Mouse (Mus musculus) liver, embryonic 12.5 days (tissue): ENCODE data around the gene Cdh8. TPM values are rescaled to one million over a fixed set of nuclear protein-coding genes. Genes with fewer than 3 reads are reported as not detected.

ENCODE experiments used
- ATAC-seq: fragments of 200-750 bp; cut with Nextera tagmentation; 2 replicates; pipeline ENCODE4 v1.8.0; 2017; ENCODE audit warnings: moderate number of reproducible peaks, mild to moderate bottlenecking, moderate library complexity
- H3K27ac ChIP-seq: fragments of 300-500 bp; sonication (generic); 2 replicates; pipeline ENCODE4 v1.5.1; 2016; ENCODE audit warnings: mild to moderate bottlenecking
- H3K27me3 ChIP-seq: fragments of 300-500 bp; sonication (generic); replicated peaks from 2 replicates; pipeline ENCODE4 v1.6.1; 2016; ENCODE audit warnings: mild to moderate bottlenecking, moderate library complexity
- H3K36me3 ChIP-seq: fragments of 300-500 bp; sonication (generic); 2 replicates; pipeline ENCODE4 v1.6.1; 2016; ENCODE audit warnings: mild to moderate bottlenecking, moderate library complexity
- H3K4me1 ChIP-seq: fragments of 300-500 bp; sonication (generic); 2 replicates; pipeline ENCODE4 v1.6.1; 2016
- H3K4me2 ChIP-seq: fragments of 300-500 bp; sonication (generic); 2 replicates; pipeline ENCODE4 v1.6.1; 2016; ENCODE audit warnings: mild to moderate bottlenecking, moderate library complexity
- H3K4me3 ChIP-seq: fragments of 300-500 bp; sonication (generic); 2 replicates; pipeline ENCODE4 v1.5.1; 2016; ENCODE audit warnings: mild to moderate bottlenecking, moderate library complexity
- H3K9ac ChIP-seq: fragments of 300-500 bp; sonication (generic); 2 replicates; pipeline ENCODE4 v1.6.1; 2016; ENCODE audit warnings: mild to moderate bottlenecking, moderate library complexity
- H3K9me3 ChIP-seq: fragments of 300-500 bp; sonication (generic); replicated peaks from 2 replicates; pipeline ENCODE4 v1.6.1; 2016; ENCODE audit warnings: mild to moderate bottlenecking, moderate library complexity
- WGBS: fragments of 180-500 bp; shearing (Covaris S2); methylation state at CpG from one replicate; pipeline ENCODE4 v1.1.7; 2016; ENCODE audit not compliant: insufficient replicate concordance; 5-methylcytosine and 5-hydroxymethylcytosine counted together
- polyA plus RNA-seq: library from polyadenylated mRNA; unstranded; fragments of >200 nt; fragmentation: Nextera tagmentation; extraction: Ambion mirVana; gene quantifications from 2 replicates; pipeline ENCODE4 v1.2.1, GENCODE M21; 2016

The Cdh8 gene
- polyA plus RNA-seq, 1 experiment from 2014 or later: 0.13 TPM

DNA sequence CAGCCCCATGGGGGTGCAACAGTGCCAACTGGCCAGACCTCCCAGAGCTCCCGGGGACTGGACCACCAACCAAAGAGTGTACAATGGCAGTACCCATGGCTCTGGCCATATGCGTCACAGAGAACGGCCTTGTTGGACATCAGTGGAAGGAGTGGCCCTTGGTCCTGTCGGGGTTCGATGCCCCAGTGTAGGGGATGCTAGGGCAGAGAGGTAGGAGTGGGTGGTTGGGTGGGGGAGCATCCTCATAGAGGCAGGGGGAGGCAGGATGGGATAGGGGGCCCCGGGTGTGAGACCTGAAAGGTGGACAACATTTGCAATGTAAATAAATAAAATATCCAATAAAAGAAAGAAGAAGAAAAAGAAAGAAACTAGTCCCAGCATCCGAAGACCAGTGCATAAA, 47.8 kb downstream of the Cdh8 start:
- no peak overlapping the region for H3K27ac ChIP-seq
- no peaks in the 10 kb centered on the region for H3K4me1 ChIP-seq
- no peaks in the 10 kb centered on the region; the same call in 1 of the 2 replicates for H3K9me3 ChIP-seq
- 72% methylated on average over 7 of the region's 7 CpGs for WGBS
- no peak overlapping the region for H3K4me2 ChIP-seq
- no peak overlapping the region for H3K4me3 ChIP-seq
- H3K27me3 ChIP-seq: no peaks in the 10 kb centered on the region
- no peak for ATAC-seq
- no peak overlapping the region for H3K9ac ChIP-seq
- no peaks in the 10 kb centered on the region for H3K36me3 ChIP-seq

DNA sequence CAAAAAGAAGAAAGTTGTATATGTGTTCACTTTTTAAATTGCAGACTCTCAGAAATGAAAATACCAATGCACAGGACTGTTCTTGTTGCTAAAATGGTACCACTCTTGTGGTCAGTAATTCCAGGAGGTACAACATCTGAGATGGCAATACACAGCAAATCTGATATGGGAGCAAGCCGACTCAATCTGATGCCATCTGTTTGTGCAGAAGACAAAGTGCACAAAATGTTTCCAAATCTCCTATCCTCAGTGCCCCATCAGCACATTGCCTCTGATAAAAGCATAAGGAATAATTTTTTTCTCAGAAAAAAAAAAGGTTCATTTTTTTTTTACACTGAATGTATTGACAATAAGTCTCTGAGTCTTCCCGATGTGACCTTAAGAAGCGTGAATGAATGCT, 62.3 kb downstream of the Cdh8 start:
- Histone ChIP-seq H3K27me3 (no peaks in the 10 kb centered on the region), H3K36me3 (no peaks in the 10 kb centered on the region), H3K4me1 (no peaks in the 10 kb centered on the region), H3K9me3 (no peaks in the 10 kb centered on the region), H3K9ac (no peak overlapping the region), H3K27ac (no peak overlapping the region), H3K4me3 (no peak overlapping the region), H3K4me2 (no peak overlapping the region)
- ATAC-seq: no peak
- 72% methylated on average over 3 of the region's 3 CpGs for WGBS

DNA sequence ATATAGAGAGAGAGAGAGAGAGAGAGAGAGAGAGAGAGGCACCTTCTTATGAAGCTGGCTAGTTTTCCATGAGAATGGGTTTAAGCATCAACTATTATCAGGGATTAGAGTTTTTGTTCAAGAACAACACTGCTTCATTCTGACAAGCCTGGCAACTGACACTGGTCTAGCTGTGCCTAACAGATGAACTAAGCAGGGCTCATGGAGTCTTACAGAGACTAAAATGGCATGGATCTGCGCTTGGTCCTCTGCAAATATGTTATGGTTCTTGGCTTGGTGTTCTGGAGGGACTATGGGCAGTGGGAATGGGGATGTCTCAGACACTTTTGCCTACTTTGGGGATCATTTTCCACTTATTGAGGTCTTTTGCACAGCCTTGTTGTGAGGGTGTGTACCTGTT, 63.0 kb downstream of the Cdh8 start:
- Histone ChIP-seq H3K4me1 (no peaks in the 10 kb centered on the region), H3K36me3 (no peaks in the 10 kb centered on the region)
- WGBS: 62% methylated on average over 1 of the region's 1 CpGs

DNA sequence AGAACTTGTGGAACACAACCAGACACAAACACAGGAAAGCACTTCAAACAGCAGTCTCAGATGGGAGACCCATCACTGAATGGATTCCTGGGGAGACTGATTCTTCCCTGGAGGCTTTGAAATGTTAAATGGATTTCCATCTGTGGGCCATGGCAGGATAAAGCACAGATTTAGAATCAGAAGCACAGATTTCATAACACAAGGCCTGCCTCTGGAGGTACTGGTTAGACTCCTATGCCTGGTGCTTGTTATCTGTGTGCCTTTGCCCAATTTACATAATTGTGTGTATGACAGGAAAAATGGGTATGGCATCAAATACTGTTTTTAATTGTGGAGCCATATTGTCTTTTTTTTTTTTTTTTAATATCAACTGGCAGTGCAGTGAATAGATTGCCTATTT, 66.8 kb downstream of the Cdh8 start:
- no peaks in the 10 kb centered on the region for H3K36me3 ChIP-seq
- H3K9ac ChIP-seq: no peak overlapping the region
- no peak overlapping the region for H3K27ac ChIP-seq
- no peaks in the 10 kb centered on the region for H3K9me3 ChIP-seq
- H3K4me1 ChIP-seq: no peaks in the 10 kb centered on the region
- no peaks in the 10 kb centered on the region for H3K27me3 ChIP-seq
- H3K4me2 ChIP-seq: no peak overlapping the region
- ATAC-seq: no peak
- H3K4me3 ChIP-seq: no peak overlapping the region

More for the DNA sequence above, 63.0 kb downstream of the Cdh8 start:
- H3K9me3 ChIP-seq: no peaks in the 10 kb centered on the region
- H3K27ac ChIP-seq: no peak overlapping the region
- no peak overlapping the region for H3K4me2 ChIP-seq
- H3K27me3 ChIP-seq: no peaks in the 10 kb centered on the region
- H3K9ac ChIP-seq: no peak overlapping the region
- H3K4me3 ChIP-seq: no peak overlapping the region
- no peak for ATAC-seq

DNA sequence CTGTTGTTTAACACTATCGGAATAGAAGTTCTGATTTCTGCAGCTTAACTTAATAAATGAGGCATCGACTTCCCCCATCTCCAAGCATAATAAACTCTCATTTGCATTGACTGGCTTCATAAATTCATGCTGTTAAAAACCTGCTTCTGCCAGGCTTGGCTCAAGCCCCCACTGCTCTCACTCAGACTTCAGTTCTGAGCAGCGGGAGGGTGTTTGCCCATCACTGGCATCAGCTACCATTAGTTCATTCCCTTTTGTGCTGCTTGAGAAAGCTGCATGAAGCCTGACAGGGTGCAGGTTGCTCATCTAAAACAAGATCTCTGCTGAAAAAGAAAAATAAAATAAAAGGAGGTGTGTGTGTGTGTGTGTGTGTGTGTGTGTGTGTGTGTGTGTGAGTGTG, 67.7 kb downstream of the Cdh8 start:
- Histone ChIP-seq H3K9me3 (no peaks in the 10 kb centered on the region), H3K36me3 (no peaks in the 10 kb centered on the region), H3K4me1 (no peaks in the 10 kb centered on the region), H3K27ac (no peak overlapping the region), H3K27me3 (no peaks in the 10 kb centered on the region), H3K4me2 (no peak overlapping the region), H3K9ac (no peak overlapping the region), H3K4me3 (no peak overlapping the region)
- ATAC-seq: no peak
- 67% methylated on average over 3 of the region's 3 CpGs for WGBS

DNA sequence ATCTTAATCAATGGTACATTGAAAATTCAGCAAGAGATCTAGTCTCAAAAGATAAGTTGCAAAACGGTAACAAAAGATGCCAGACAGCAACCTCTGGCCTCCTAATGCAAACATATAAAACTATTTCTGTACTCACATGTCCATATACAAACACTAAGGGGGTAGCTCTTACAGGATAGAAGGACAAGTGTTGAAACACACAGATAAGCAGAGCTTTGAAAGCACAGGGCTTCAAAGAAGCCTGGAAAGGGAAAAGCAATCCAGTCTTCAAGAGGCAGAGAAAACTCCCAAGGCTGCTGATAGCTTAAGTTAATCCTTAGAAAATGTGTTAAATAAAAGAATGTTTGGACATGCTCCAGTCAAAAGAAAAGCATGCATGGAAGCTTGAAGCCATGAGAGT, 77.0 kb downstream of the Cdh8 start:
- WGBS: 28% methylated on average over 1 of the region's 1 CpGs
- Histone ChIP-seq H3K27ac (no peak overlapping the region), H3K4me1 (no peaks in the 10 kb centered on the region), H3K4me2 (no peak overlapping the region), H3K27me3 (no peaks in the 10 kb centered on the region), H3K9ac (no peak overlapping the region), H3K9me3 (no peaks in the 10 kb centered on the region), H3K36me3 (no peaks in the 10 kb centered on the region), H3K4me3 (no peak overlapping the region)
- ATAC-seq: no peak

DNA sequence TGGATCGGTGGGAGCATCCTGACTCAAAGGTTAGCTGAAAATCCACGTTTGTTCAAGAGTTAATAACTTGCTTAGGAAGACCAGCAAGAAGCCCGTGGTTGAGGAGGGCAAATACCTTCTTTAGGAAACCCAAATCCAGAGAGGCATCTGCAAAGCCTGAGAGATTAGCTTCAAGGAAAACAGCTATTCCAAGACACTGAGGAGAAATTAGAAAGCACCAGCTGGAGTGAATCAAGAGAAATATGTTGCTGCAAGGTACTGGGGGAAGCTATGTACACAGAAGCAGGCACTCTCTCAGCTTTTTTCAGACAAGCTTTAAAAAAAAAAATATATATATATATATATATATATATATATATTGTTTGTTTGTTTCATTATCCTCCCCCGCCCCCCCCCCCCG, 88.7 kb downstream of the Cdh8 start:
- Histone ChIP-seq H3K9me3 (no peaks in the 10 kb centered on the region), H3K4me3 (no peak overlapping the region), H3K4me2 (no peak overlapping the region), H3K27me3 (no peaks in the 10 kb centered on the region), H3K36me3 (no peaks in the 10 kb centered on the region), H3K9ac (no peak overlapping the region), H3K27ac (no peak overlapping the region), H3K4me1 (no peaks in the 10 kb centered on the region)
- ATAC-seq: no peak
- WGBS: 48% methylated on average over 5 of the region's 5 CpGs

DNA sequence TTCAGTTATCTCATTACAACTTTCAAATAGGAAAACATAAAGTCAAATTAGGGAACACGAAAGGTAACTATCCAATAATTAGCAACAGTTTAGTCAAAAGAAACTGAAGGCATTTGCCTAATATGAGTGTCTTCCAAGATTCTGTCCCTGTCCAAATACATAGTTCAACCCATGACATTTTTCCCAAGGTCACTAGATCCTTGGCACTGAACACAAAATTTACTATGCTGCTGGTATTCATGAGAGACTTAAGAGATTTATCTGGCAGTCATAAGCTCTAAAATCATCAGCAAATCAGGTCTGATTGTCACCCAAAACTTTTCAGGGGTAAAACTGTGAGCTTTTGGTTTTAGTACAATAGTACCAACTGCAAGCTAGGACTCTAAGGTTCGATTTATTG, 101.7 kb downstream of the Cdh8 start:
- ATAC-seq: no peak
- no peak overlapping the region for H3K9ac ChIP-seq
- WGBS: 56% methylated on average over 2 of the region's 2 CpGs
- H3K4me1 ChIP-seq: no peaks in the 10 kb centered on the region
- H3K27ac ChIP-seq: no peak overlapping the region
- H3K4me3 ChIP-seq: no peak overlapping the region
- H3K4me2 ChIP-seq: no peak overlapping the region
- H3K9me3 ChIP-seq: no peaks in the 10 kb centered on the region
- no peaks in the 10 kb centered on the region for H3K27me3 ChIP-seq
- H3K36me3 ChIP-seq: no peaks in the 10 kb centered on the region

DNA sequence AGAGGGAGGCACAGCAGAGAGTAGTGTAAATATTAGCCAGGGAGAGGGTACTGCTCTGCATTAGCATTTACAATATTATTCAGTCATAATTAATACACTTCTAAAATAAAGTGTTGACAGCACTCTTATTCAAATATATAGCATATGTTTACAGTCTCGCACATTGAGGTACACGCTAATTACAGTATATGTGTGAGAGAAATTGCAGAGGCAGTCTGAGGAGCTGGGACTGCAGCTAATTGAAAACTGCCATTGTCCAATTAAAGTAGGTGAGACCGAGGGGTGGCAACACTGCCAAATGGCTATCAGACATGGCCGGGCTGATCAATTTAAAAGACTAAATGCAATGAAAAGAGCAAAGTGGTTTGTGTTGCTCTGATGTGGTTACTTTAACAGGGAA, 112.1 kb downstream of the Cdh8 start:
- no peak overlapping the region for H3K27ac ChIP-seq
- H3K9ac ChIP-seq: no peak overlapping the region
- H3K4me2 ChIP-seq: no peak overlapping the region
- H3K27me3 ChIP-seq: no peaks in the 10 kb centered on the region
- WGBS: 75% methylated on average over 4 of the region's 4 CpGs
- no peak overlapping the region for H3K4me3 ChIP-seq
- no peaks in the 10 kb centered on the region for H3K36me3 ChIP-seq
- H3K9me3 ChIP-seq: no peaks in the 10 kb centered on the region
- H3K4me1 ChIP-seq: no peaks in the 10 kb centered on the region
- no peak for ATAC-seq

DNA sequence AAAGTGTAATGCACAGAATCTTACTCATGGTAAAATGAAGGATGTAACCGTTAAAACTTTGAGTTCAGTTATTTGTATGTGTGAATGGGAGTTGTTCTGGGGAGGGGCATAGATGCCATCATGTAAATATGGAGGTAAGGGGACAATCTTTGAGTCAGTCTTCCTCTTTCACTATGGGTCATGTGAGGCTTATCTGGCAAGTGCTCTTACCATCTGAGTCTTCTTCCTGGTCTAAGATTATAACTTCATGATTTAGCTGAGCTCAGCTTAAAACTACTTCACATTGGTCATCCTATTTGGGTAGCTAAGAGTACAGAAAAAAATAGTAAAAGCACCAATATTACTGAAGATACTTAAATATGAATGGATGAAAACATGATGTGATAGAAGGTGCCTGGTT, 126.1 kb downstream of the Cdh8 start:
- no peaks in the 10 kb centered on the region for H3K9me3 ChIP-seq

DNA sequence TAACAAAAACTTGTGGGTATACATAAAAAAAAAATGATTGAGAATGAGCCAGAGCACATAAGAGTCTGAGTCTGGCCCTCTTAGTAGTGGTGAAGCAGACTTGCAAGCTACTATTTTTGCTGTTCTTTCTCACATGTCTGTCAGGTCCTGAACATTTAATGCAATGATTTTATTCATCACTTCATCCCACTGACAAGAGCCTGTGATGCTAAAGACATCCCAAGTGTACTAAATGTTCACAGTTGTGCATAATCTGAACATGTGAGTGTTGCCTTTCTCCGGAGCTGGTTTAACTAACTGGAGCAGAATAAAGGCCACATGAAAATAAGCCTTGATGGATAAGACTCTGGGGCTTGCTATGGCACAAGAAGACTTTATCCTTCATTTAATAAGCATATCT, 131.2 kb downstream of the Cdh8 start:
- no peaks in the 10 kb centered on the region for H3K36me3 ChIP-seq
- ATAC-seq: no peak
- H3K4me3 ChIP-seq: no peak overlapping the region
- H3K9ac ChIP-seq: no peak overlapping the region
- H3K27me3 ChIP-seq: no peaks in the 10 kb centered on the region
- no peak overlapping the region for H3K27ac ChIP-seq
- H3K9me3 ChIP-seq: no peaks in the 10 kb centered on the region
- H3K4me1 ChIP-seq: no peaks in the 10 kb centered on the region
- H3K4me2 ChIP-seq: no peak overlapping the region
- 69% methylated on average over 1 of the region's 1 CpGs for WGBS

More for the DNA sequence above, 126.1 kb downstream of the Cdh8 start:
- no peaks in the 10 kb centered on the region for H3K4me1 ChIP-seq
- no peak overlapping the region for H3K9ac ChIP-seq
- H3K27ac ChIP-seq: no peak overlapping the region
- no peak overlapping the region for H3K4me3 ChIP-seq
- no peaks in the 10 kb centered on the region for H3K36me3 ChIP-seq
- no peak overlapping the region for H3K4me2 ChIP-seq
- 59% methylated on average over 1 of the region's 1 CpGs for WGBS
- ATAC-seq: no peak
- no peaks in the 10 kb centered on the region for H3K27me3 ChIP-seq

DNA sequence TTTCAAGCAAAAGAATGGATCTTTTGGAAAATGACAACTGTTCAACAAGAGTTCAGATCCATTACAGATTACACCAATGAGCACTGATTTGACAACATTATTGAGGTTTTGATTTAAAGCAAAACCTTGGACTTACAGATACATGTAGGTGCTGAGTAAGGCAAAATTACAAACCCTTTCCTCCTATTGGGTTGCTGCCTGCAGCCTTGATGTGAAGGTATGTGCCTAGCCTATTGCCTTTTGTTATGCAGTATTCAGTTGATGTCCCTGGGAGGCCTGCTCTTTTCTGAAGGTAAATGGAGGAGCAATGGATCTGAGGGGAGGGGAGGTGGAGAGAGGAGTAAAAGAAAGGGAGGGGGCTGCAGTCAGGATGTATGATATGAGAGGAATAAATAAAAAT, 135.9 kb downstream of the Cdh8 start:
- H3K27me3 ChIP-seq: no peaks in the 10 kb centered on the region
- no peak overlapping the region for H3K9ac ChIP-seq
- no peak overlapping the region for H3K4me3 ChIP-seq
- no peaks in the 10 kb centered on the region for H3K36me3 ChIP-seq
- no peak for ATAC-seq
- H3K27ac ChIP-seq: no peak overlapping the region
- no peaks in the 10 kb centered on the region for H3K9me3 ChIP-seq
- no peak overlapping the region for H3K4me2 ChIP-seq
- no peaks in the 10 kb centered on the region for H3K4me1 ChIP-seq

DNA sequence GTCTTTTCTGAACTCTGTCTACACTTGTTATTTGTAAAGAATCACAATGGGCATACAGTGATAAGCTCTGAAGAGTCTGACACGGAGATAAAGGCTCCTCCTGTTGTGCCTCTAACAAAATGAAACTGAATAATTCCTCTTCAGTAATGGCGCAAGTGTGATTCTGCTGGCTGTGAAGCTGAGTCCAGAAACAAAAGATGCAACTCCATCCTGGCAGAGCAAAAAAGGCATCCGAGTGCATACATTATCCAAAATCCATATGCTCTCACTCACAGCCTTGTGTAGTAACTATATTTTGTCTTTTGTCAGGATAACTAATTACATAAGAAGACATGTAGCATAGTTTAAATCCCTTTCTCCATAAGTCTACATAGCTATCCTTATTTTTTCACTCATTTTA, 149.1 kb downstream of the Cdh8 start:
- no peak overlapping the region for H3K4me2 ChIP-seq
- no peaks in the 10 kb centered on the region for H3K4me1 ChIP-seq
- no peak for ATAC-seq
- no peaks in the 10 kb centered on the region for H3K36me3 ChIP-seq
- H3K27ac ChIP-seq: no peak overlapping the region
- no peak overlapping the region for H3K4me3 ChIP-seq
- 62% methylated on average over 3 of the region's 3 CpGs for WGBS
- H3K27me3 ChIP-seq: no peaks in the 10 kb centered on the region
- H3K9ac ChIP-seq: no peak overlapping the region
- H3K9me3 ChIP-seq: no peaks in the 10 kb centered on the region
